Mouse (Mus musculus) testis, adult 2 months (tissue): ENCODE data around the gene Cntnap2.

Experiments used
- CTCF ChIP-seq: fragments of 200-500 bp; IDR thresholded peaks from 2 replicates; pipeline ENCODE4 v1.5.1; 2012; ENCODE audit warnings: low read depth, mild to moderate bottlenecking, inconsistent platforms, low read length, moderate library complexity; ENCODE audit not compliant: control insufficient read depth, insufficient read depth, insufficient replicate concordance
- POLR2A ChIP-seq: fragments of 200-500 bp; IDR thresholded peaks from 2 replicates; pipeline ENCODE4 v1.6.1; 2012; ENCODE audit warnings: low read depth, mild to moderate bottlenecking, inconsistent platforms, low read length, moderate library complexity; ENCODE audit not compliant: control insufficient read depth

DNA sequence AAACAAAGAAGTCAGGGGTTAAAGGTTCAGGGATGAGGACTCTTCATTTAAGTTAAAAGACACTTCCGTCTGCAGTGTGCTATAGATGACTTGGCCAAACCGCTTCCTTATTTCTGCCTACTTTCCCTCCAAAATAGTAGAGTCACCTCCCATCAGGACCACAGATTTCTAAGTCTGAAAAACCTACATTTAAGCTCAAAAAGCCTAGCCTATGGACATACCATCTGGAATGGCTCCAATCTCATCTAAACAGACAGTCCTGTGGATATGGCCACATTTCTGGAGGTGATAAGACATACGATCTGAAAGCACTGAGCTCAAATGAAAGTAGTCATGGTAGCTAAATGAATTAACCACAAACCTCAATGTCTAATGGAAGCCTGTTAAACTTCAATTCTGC, 2212.4 kb downstream of the Cntnap2 start:
- TF ChIP-seq CTCF (no peak), POLR2A (no peak)
